Mouse (Mus musculus) left cerebral cortex, postnatal 4 days (tissue): ENCODE measurements at regions not wholly inside any gene's neighbourhood (a gene's known extent, or its start where the extent isn't known, plus 50 kb on each side); places are given as distances from the start of the nearest gene placed in this dataset.
"Not testable (repeated sequence)": the region's sequence is repeated elsewhere in the genome, so short reads cannot be mapped to it uniquely, and the experiment has no call there.

Source experiments
- DNase-seq: peaks from one replicate; pipeline ENCODE4 v3.0.0-alpha.2; 2022
- intact Hi-C: fragments of 180-260 bp; cut with DNase I; formaldehyde crosslinking; loops from one replicate; pipeline ENCODE4 v1.15.1; 2025

- intact Hi-C loops = loop anchor here (5.0 to 10.0 kb wide), 2 partner anchors 240 to 368 kb away; partner anchors contain the start of gene Stc2
Observed at GRCm38 (mm10) chr11:31615107-31615811, 56.4 kb downstream of the Bod1 start.

GRCm38 (mm10) chr11:31614394-31614713 lies 57.3 kb downstream of the Bod1 start:
- intact Hi-C loops = loop anchor here (10.0 kb wide), 1 partner anchor 240 kb away; the partner anchor contains the start of gene Stc2
- DNase-seq = no peak

More at GRCm38 (mm10) chr11:31615107-31615811, 56.4 kb downstream of the Bod1 start:
- peak; percentile 76 for DNase-seq

- intact Hi-C loops = loop anchor here (10.0 kb wide), 1 partner anchor 239 kb away; the partner anchor contains the start of gene Stc2
- DNase-seq = no peak
Observed at GRCm38 (mm10) chr11:31613688-31614393, 57.8 kb downstream of the Bod1 start.

- DNase-seq = no peak
- intact Hi-C loops = no loop called here
Observed at GRCm38 (mm10) chr11:31608458-31608857, 63.2 kb downstream of the Bod1 start.

- intact Hi-C loops = no loop called here
- no peak for DNase-seq
Observed at GRCm38 (mm10) chr11:31601499-31601898, 70.2 kb downstream of the Bod1 start.

- no peak for DNase-seq
- intact Hi-C loops = no loop called here
Observed at GRCm38 (mm10) chr11:31593604-31594003, 78.1 kb downstream of the Bod1 start.

- intact Hi-C loops = no loop called here
- DNase-seq = no peak
Observed at GRCm38 (mm10) chr11:31592061-31592460, 79.6 kb downstream of the Bod1 start.

- intact Hi-C loops = no loop called here
- no peak for DNase-seq
Observed at GRCm38 (mm10) chr11:31591037-31591554, 80.6 kb downstream of the Bod1 start.

GRCm38 (mm10) chr11:31574941-31575340 lies 96.7 kb downstream of the Bod1 start:
- DNase-seq = no peak
- intact Hi-C loops = no loop called here

- intact Hi-C loops = no loop called here
- peak; percentile 6 for DNase-seq
Observed at GRCm38 (mm10) chr11:31564742-31565510, 106.8 kb downstream of the Bod1 start.

- no peak for DNase-seq
- intact Hi-C loops = no loop called here
Observed at GRCm38 (mm10) chr11:31563826-31564741, 107.6 kb downstream of the Bod1 start.

GRCm38 (mm10) chr11:31562954-31563353 lies 108.7 kb downstream of the Bod1 start:
- intact Hi-C loops = no loop called here
- no peak for DNase-seq

- no peak for DNase-seq
- intact Hi-C loops = no loop called here
Observed at GRCm38 (mm10) chr11:31560775-31561174, 110.9 kb downstream of the Bod1 start.

GRCm38 (mm10) chr11:31555042-31555441 lies 116.6 kb downstream of the Bod1 start:
- peak; percentile 68 for DNase-seq

GRCm38 (mm10) chr11:31551614-31552271 lies 119.9 kb downstream of the Bod1 start:
- no peak for DNase-seq
- intact Hi-C loops = no loop called here

More at GRCm38 (mm10) chr11:31555042-31555441, 116.6 kb downstream of the Bod1 start:
- intact Hi-C loops = no loop called here

GRCm38 (mm10) chr11:31550747-31551613 lies 120.7 kb downstream of the Bod1 start:
- peak; percentile 45 for DNase-seq
- intact Hi-C loops = no loop called here

- intact Hi-C loops, DNase-seq: not testable (repeated sequence)
Observed at GRCm38 (mm10) chr11:31545514-31545913, 126.2 kb downstream of the Bod1 start.

- intact Hi-C loops = no loop called here
- no peak for DNase-seq
Observed at GRCm38 (mm10) chr11:31542635-31543219, 129.0 kb downstream of the Bod1 start.
